Mouse (Mus musculus) heart, adult 2 months (tissue): ENCODE data around the gene Gm20521. TPM values are rescaled to one million over a fixed set of nuclear protein-coding genes. Genes with fewer than 3 reads are reported as not detected.

Experiments used
- DNase-seq, 2 experiments: peaks; one replicate each; pipeline ENCODE4 v3.0.0; 2021
- H3K27ac ChIP-seq: fragments of 200-600 bp; 2 replicates; pipeline ENCODE4 v1.8.1; 2022
- H3K27me3 ChIP-seq: fragments of 200-500 bp; 2 replicates; pipeline ENCODE4 v1.6.1; 2012; ENCODE audit warnings: mild to moderate bottlenecking, low read length, inconsistent platforms, mixed read lengths; ENCODE audit not compliant: control insufficient read depth, insufficient read depth
- H3K36me3 ChIP-seq: fragments of 200-500 bp; 2 replicates; pipeline ENCODE4 v1.6.1; 2012; ENCODE audit warnings: low read length, inconsistent platforms; ENCODE audit not compliant: control insufficient read depth, insufficient read depth
- H3K4me1 ChIP-seq: fragments of 200-500 bp; 2 replicates; pipeline ENCODE4 v1.6.1; 2011; ENCODE audit warnings: low read length; ENCODE audit not compliant: control insufficient read depth, insufficient read depth
- H3K4me3 ChIP-seq: fragments of 200-600 bp; 2 replicates; pipeline ENCODE4 v1.8.1; 2022
- H3K79me2 ChIP-seq: fragments of 200-500 bp; replicated peaks from 2 replicates; pipeline ENCODE4 v1.6.1; 2012; ENCODE audit warnings: mild to moderate bottlenecking, inconsistent platforms, low read length, moderate library complexity, mixed read lengths; ENCODE audit not compliant: control insufficient read depth, insufficient read depth
- H3K9ac ChIP-seq: fragments of 200-500 bp; 2 replicates; pipeline ENCODE4 v1.6.1; 2012; ENCODE audit warnings: low read depth, mild to moderate bottlenecking, control low read depth, inconsistent platforms, low read length, mixed read lengths
- CTCF ChIP-seq: fragments of 200-600 bp; IDR thresholded peaks from 2 replicates; pipeline ENCODE4 v1.8.1; 2022; ENCODE audit warnings: antibody characterized with exemption, mild to moderate bottlenecking, moderate library complexity
- EP300 ChIP-seq: fragments of 200-500 bp; IDR thresholded peaks from 2 replicates; pipeline ENCODE4 v1.6.1; 2011; ENCODE audit warnings: low read depth, low read length, control low read depth; ENCODE audit not compliant: insufficient read depth
- POLR2A ChIP-seq: fragments of 200-500 bp; IDR thresholded peaks from 2 replicates; pipeline ENCODE4 v1.6.1; 2011; ENCODE audit warnings: mild to moderate bottlenecking, low read depth, low read length, control low read depth; ENCODE audit not compliant: insufficient read depth
- WGBS: fragments of 180-500 bp; shearing (Covaris S2); methylation state at CpG from one replicate; pipeline ENCODE4 v1.1.7; 2018; 5-methylcytosine and 5-hydroxymethylcytosine counted together
- intact Hi-C: fragments of 180-260 bp; cut with DNase I; formaldehyde crosslinking; loops from one replicate; pipeline ENCODE4 v1.15.1; 2025
- polyA plus RNA-seq: library from polyadenylated mRNA; depleted of rRNA; stranded (reverse); fragments of >200 nt; gene quantifications from 2 replicates; pipeline ENCODE4 v1.2.3, GENCODE M21; 2012
- total RNA-seq, 2 experiments: library from RNA; stranded (reverse); gene quantifications; 2 replicates each; pipeline ENCODE4 v1.2.3; 2021

The Gm20521 gene
- total and polyA plus RNA-seq, 3 experiments = 3.2 to 6.1 TPM; not detected in 1

GRCm38 (mm10) chr14:54925349-54926342 lies 42.4 kb downstream of the Gm20521 start, which contains the start of gene Efs:
Gene Efs (minus strand): TSS chr14:54926126.
- intact Hi-C loops = no loop called here
- DNase-seq = peak; percentile 74 to 76
- WGBS = 8% methylated on average over 57 of the region's 57 CpGs
- TF ChIP-seq EP300 (no peak), POLR2A (0 out of 2 replicates have a peak, but pooled peaks have one; percentile 42)
- no peaks in the 10 kb centered on the region; the same call in 1 of the 2 replicates for H3K4me1 ChIP-seq
- no peaks in the 10 kb centered on the region for H3K79me2 ChIP-seq
- H3K27ac ChIP-seq = peak within 1 kb of the TSS; percentile 58
- H3K4me3 ChIP-seq = peak within 1 kb of the TSS; percentile 34
- peaks cover 8% of the 10 kb centered on the region for H3K27me3 ChIP-seq
- H3K36me3 ChIP-seq = no peaks in the 10 kb centered on the region
- peak within 1 kb of the TSS; percentile 66 for H3K9ac ChIP-seq

- H3K36me3 ChIP-seq = no peaks in the 10 kb centered on the region
- H3K4me3 ChIP-seq = peak overlapping the region; percentile 34
- intact Hi-C loops = no loop called here
- no peak for TF ChIP-seq CTCF
- TF ChIP-seq POLR2A = no peak
- TF ChIP-seq EP300 = no peak
- WGBS = 2% methylated on average over 54 of the region's 58 CpGs
- H3K9ac ChIP-seq = peak overlapping the region; percentile 66
- peak; percentile 72 to 74 for DNase-seq
- H3K27me3 ChIP-seq = peaks cover 8% of the 10 kb centered on the region
- H3K79me2 ChIP-seq = no peaks in the 10 kb centered on the region
- peak overlapping the region; percentile 58 for H3K27ac ChIP-seq
- H3K4me1 ChIP-seq = no peaks in the 10 kb centered on the region; the same call in 1 of the 2 replicates
These were observed 43.3 kb downstream of the Gm20521 start for GRCm38 (mm10) chr14:54926401-54927158.

DNA sequence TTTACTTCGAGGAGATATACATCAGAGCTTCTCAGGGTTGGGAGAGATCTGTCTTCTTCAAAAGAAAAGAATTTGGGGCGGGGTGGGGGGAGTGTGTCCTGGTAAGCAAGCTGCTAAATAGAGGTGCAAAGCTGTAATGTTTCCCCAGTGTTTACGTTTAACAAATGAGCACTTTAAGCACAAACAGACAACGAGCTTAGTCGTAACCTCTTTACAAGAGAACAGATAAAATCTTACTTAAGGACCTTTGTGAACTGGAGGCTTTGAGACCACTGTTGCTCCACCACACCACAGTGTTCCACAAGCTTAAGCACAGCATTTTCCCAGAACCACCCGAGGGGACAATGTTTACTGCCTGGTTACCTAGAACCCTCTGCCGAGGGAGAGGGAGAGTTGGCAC lies 44.1 kb downstream of the Gm20521 start:
- no peaks in the 10 kb centered on the region for H3K36me3 ChIP-seq
- H3K27me3 ChIP-seq = peaks cover 8% of the 10 kb centered on the region
- no peak overlapping the region for H3K4me3 ChIP-seq
- peak overlapping the region; percentile 58; the same call in 1 of the 2 replicates for H3K27ac ChIP-seq
- no peak overlapping the region for H3K9ac ChIP-seq
- DNase-seq = no peak
- H3K79me2 ChIP-seq = no peaks in the 10 kb centered on the region
- intact Hi-C loops = no loop called here
- TF ChIP-seq POLR2A (no peak), CTCF (no peak), EP300 (no peak)
- H3K4me1 ChIP-seq = no peaks in the 10 kb centered on the region; the same call in 1 of the 2 replicates
- WGBS = 54% methylated on average over 7 of the region's 7 CpGs

DNA sequence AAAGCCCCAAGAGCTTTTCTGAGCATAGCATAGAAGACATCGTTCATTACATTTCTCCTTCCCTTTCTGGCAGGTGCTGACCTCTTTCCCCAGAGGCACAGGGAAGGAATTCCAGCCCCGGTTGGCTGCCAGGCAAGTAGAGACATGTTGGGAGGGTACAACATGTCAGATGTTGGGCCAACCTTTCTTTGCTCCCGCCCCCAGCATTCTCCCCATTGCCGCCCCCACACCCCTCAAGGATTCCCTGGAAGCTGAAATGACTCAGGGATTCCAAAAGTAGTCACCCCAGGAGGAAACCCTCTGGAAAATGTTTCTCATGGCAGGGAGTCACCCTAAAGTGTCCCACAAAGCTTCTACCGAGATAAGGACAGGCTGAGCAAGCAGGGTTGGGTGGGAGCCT lies 46.6 kb downstream of the Gm20521 start:
- intact Hi-C loops = no loop called here
- Histone ChIP-seq H3K4me3 (no peak overlapping the region), H3K36me3 (no peaks in the 10 kb centered on the region), H3K4me1 (no peaks in the 10 kb centered on the region), H3K27me3 (peaks cover 8% of the 10 kb centered on the region), H3K79me2 (no peaks in the 10 kb centered on the region), H3K9ac (no peak overlapping the region), H3K27ac (no peak overlapping the region)
- DNase-seq = no peak
- 47% methylated on average over 5 of the region's 5 CpGs for WGBS
- TF ChIP-seq EP300 (no peak), POLR2A (no peak), CTCF (no peak)

DNA sequence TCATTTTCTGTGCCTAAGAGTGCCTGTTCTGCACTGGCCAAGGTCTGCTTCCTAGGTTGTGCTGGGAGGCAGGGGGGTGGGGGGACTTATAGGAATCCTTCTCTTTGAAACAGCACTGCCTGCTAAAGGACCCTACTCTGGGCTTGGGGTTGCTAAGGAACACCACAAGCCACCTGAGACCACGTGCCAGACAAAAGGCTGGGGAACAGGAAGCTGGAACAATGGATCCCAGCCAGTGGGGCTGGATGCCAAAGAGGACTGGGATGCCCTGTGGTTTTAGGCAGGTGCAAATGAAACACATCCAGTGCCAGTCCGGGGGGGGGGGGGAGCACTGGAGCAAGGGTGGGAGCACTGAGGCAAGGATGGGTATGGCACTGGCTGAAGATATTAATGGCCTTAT lies 47.2 kb downstream of the Gm20521 start:
- Histone ChIP-seq H3K27me3 (peaks cover 8% of the 10 kb centered on the region), H3K27ac (no peak overlapping the region), H3K36me3 (no peaks in the 10 kb centered on the region), H3K9ac (no peak overlapping the region), H3K79me2 (no peaks in the 10 kb centered on the region), H3K4me3 (no peak overlapping the region), H3K4me1 (no peaks in the 10 kb centered on the region)
- 25% methylated on average over 2 of the region's 2 CpGs for WGBS
- intact Hi-C loops = no loop called here
- no peak for TF ChIP-seq POLR2A
- no peak for TF ChIP-seq CTCF
- no peak for TF ChIP-seq EP300
- DNase-seq = no peak
